Mouse (Mus musculus) E14TG2a.4 (cell line): Measurements from ENCODE around the gene Stxbp5l.
"Not testable (repeated sequence)": the region's sequence is repeated elsewhere in the genome, so short reads cannot be mapped to it uniquely, and the experiment has no call there.

Experiments
- H3K27me3 ChIP-seq: 2 replicates; pipeline ENCODE4 v1.6.1; 2014; ENCODE audit warnings: low read length, control low read depth; ENCODE audit not compliant: insufficient read depth
- H3K36me3 ChIP-seq: 2 replicates; pipeline ENCODE4 v1.6.1; 2014; ENCODE audit warnings: low read length, control low read depth; ENCODE audit not compliant: insufficient read depth
- H3K4me1 ChIP-seq: replicated peaks from 2 replicates; pipeline ENCODE4 v1.6.1; 2014; ENCODE audit warnings: low read depth, low read length, control low read depth
- H3K4me3 ChIP-seq: replicated peaks from 2 replicates; pipeline ENCODE4 v1.5.1; 2014; ENCODE audit warnings: mild to moderate bottlenecking, low read length
- H3K9me3 ChIP-seq: 2 replicates; pipeline ENCODE4 v1.6.1; 2014; ENCODE audit warnings: low read length, control low read depth
- CTCF ChIP-seq: conservative IDR thresholded peaks from 2 replicates; pipeline ENCODE4 v1.5.1; 2014; ENCODE audit warnings: low read length
- NANOG ChIP-seq: IDR thresholded peaks from 2 replicates; pipeline ENCODE4 v1.6.1; 2014; ENCODE audit warnings: borderline replicate concordance, low read length, mixed read lengths
- POU5F1 ChIP-seq: IDR thresholded peaks from 2 replicates; pipeline ENCODE4 v1.6.1; 2014; ENCODE audit warnings: low read length, borderline replicate concordance

The Stxbp5l gene

DNA sequence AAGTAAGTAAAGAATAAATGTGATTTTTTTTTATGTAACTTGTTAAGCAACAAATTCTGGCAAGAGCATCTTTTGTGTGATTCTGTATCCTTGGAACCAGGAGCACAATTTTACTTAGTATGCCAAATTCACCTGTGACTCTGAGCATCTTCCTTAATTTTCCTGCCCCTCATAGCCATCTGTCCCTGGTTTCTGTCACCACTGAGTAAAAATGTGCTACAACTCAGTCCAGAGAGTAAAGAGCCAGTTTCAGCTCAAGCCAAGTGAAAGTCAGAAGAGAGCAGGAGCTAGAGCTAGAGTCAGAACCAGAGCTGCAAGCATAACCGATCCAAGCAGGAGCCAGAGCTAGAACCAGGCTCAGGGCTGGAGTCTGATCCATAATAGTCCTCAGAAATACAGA, 46.6 kb downstream of the Stxbp5l start:
- TF ChIP-seq POU5F1 (no peak), NANOG (no peak)
- no peaks in the 10 kb centered on the region for H3K4me1 ChIP-seq
- no peaks in the 10 kb centered on the region for H3K27me3 ChIP-seq
- H3K9me3 ChIP-seq = no peaks in the 10 kb centered on the region
- H3K36me3 ChIP-seq = no peaks in the 10 kb centered on the region
- no peak overlapping the region for H3K4me3 ChIP-seq

GRCm38 (mm10) chr16:37337529-37337928, 47.2 kb downstream of the Stxbp5l start:
- Histone ChIP-seq H3K27me3 (no peaks in the 10 kb centered on the region), H3K4me1 (no peaks in the 10 kb centered on the region)
- no peak for TF ChIP-seq CTCF
- no peak for TF ChIP-seq NANOG
- TF ChIP-seq POU5F1 = no peak

GRCm38 (mm10) chr16:37304441-37304840, 80.3 kb downstream of the Stxbp5l start:
- no peaks in the 10 kb centered on the region for H3K27me3 ChIP-seq
- H3K4me1 ChIP-seq = no peaks in the 10 kb centered on the region
- TF ChIP-seq POU5F1 (no peak), CTCF (no peak), NANOG (no peak)
- peaks cover 16% of the 10 kb centered on the region for H3K9me3 ChIP-seq
- H3K36me3 ChIP-seq = no peaks in the 10 kb centered on the region
- H3K4me3 ChIP-seq = no peak overlapping the region

More at GRCm38 (mm10) chr16:37337529-37337928, 47.2 kb downstream of the Stxbp5l start:
- no peak overlapping the region for H3K4me3 ChIP-seq
- no peaks in the 10 kb centered on the region for H3K36me3 ChIP-seq
- no peaks in the 10 kb centered on the region for H3K9me3 ChIP-seq

- Histone ChIP-seq H3K4me1 (no peaks in the 10 kb centered on the region), H3K36me3 (no peaks in the 10 kb centered on the region), H3K9me3 (no peaks in the 10 kb centered on the region), H3K4me3 (no peak overlapping the region), H3K27me3 (no peaks in the 10 kb centered on the region)
- TF ChIP-seq NANOG (no peak), CTCF (peak; percentile 17; the same call in 1 of the 2 replicates)
These were observed 92.2 kb downstream of the Stxbp5l start for GRCm38 (mm10) chr16:37292593-37292992.

- Histone ChIP-seq H3K4me1 (no peaks in the 10 kb centered on the region), H3K27me3 (no peaks in the 10 kb centered on the region), H3K9me3 (no peaks in the 10 kb centered on the region), H3K4me3 (no peak overlapping the region), H3K36me3 (no peaks in the 10 kb centered on the region)
- no peak for TF ChIP-seq CTCF
- TF ChIP-seq POU5F1 = no peak
These were observed 104.6 kb downstream of the Stxbp5l start for GRCm38 (mm10) chr16:37280206-37280605.

DNA sequence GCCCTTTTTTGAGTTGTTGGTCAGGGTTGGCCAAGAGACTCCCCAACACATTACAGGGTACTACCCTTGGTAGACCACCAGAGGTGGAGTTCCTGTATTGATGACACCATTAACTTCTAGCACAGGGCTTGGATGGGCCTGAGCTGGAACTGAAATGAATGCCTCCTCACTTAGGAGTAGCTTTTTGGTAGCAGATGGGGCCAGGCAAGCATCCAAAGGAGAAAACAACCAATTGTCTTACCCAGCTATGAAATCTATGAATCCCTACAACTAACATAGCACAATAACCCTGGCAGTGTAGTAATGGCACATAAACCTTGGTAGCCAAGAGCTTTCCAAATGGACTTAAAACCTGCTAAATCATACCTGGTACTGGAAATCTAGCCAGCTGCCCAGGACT, 111.1 kb downstream of the Stxbp5l start:
- no peak overlapping the region for H3K4me3 ChIP-seq
- no peak for TF ChIP-seq CTCF
- no peak for TF ChIP-seq NANOG
- TF ChIP-seq POU5F1 = no peak
- H3K27me3 ChIP-seq = no peaks in the 10 kb centered on the region
- no peaks in the 10 kb centered on the region for H3K4me1 ChIP-seq
- no peaks in the 10 kb centered on the region for H3K36me3 ChIP-seq
- H3K9me3 ChIP-seq = no peaks in the 10 kb centered on the region

- H3K9me3 ChIP-seq = no peaks in the 10 kb centered on the region
- H3K27me3 ChIP-seq = no peaks in the 10 kb centered on the region
- H3K4me3 ChIP-seq = no peak overlapping the region
- H3K4me1 ChIP-seq = no peaks in the 10 kb centered on the region
- no peak for TF ChIP-seq NANOG
- TF ChIP-seq CTCF = no peak
- TF ChIP-seq POU5F1 = no peak
- no peaks in the 10 kb centered on the region for H3K36me3 ChIP-seq
These were observed 123.1 kb downstream of the Stxbp5l start for GRCm38 (mm10) chr16:37261678-37262077.

DNA sequence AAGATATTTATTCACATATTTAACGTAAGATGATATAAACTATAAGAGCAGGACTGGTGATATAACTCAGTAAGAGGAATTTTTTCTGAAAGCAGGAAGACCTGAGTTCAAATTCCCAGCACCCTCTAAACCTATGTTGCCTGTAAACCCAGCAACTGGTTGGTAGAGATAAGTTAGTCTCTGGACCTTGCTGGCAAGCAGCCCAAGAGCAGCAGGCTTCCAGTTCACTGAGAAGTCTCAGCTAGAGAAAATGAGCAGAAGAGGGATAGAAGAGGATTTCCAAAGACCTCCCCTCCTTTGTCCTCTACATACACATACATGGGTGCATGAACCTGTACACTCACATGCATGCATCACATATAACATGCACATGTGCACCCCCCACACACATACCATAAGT, 165.6 kb downstream of the Stxbp5l start:
- no peaks in the 10 kb centered on the region for H3K27me3 ChIP-seq
- no peak for TF ChIP-seq POU5F1
- TF ChIP-seq CTCF = no peak
- TF ChIP-seq NANOG = no peak
- no peaks in the 10 kb centered on the region for H3K9me3 ChIP-seq
- no peaks in the 10 kb centered on the region for H3K36me3 ChIP-seq
- no peak overlapping the region for H3K4me3 ChIP-seq
- H3K4me1 ChIP-seq = no peaks in the 10 kb centered on the region

GRCm38 (mm10) chr16:37208783-37209182, 176.0 kb downstream of the Stxbp5l start:
- Histone ChIP-seq H3K4me3 (no peak overlapping the region), H3K4me1 (no peaks in the 10 kb centered on the region), H3K36me3 (no peaks in the 10 kb centered on the region), H3K9me3 (no peaks in the 10 kb centered on the region), H3K27me3 (no peaks in the 10 kb centered on the region)
- TF ChIP-seq CTCF (no peak), NANOG (no peak), POU5F1 (no peak)

DNA sequence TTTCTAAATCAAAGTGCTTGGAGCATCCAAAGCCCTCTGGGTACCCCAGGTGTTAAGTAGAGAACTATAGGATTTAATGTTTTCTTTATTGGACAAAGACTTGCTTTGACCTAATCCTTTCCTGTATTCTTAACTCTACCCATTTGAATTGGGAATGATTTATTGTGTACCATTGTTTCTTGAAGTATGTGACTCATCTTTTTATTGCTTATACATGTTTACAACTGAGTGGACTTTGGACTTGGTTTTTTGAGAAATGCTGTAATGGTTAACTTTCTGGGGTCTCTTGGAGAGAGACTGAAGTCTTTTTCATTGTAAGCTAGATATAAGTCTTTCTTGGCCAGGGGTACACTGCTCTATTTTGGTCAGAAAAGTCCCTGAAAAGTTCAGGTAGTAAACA, 190.6 kb downstream of the Stxbp5l start:
- Histone ChIP-seq H3K36me3 (no peaks in the 10 kb centered on the region), H3K4me3 (no peak overlapping the region), H3K27me3 (no peaks in the 10 kb centered on the region), H3K9me3 (0 out of 2 replicates have a peak, but pooled peaks cover 4% of the 10 kb centered on the region), H3K4me1 (no peaks in the 10 kb centered on the region)
- no peak for TF ChIP-seq POU5F1
- no peak for TF ChIP-seq NANOG
- no peak for TF ChIP-seq CTCF

DNA sequence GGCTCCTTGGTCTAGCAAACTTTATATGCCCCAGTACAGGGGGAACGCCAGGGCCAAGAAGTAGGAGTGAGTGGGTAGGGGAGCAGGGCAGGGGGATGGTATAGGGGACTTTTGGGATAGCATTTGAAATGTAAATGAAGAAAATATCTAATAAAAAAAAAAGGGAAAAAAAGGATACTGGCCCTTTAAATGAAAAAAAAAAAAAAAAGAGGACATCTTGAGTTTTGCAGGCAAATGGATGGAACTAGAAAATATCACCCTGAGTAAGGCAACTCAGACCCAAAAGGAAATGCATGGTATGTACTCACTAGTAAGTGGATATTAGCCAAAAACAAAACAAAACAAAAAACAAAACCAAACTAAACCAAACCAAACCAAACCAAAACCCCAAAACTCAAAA, 259.6 kb downstream of the Stxbp5l start:
- H3K4me1 ChIP-seq, H3K9me3 ChIP-seq, H3K36me3 ChIP-seq, H3K27me3 ChIP-seq, H3K4me3 ChIP-seq: not testable (repeated sequence)
